ENCODE assay signal across 10 mouse cellular contexts in genomic region chr2:155099421-155099820, GRCm38 (mm10). TPM values are rescaled to one million over a fixed set of nuclear protein-coding genes. Genes with fewer than 3 reads are reported as not detected.
DNase-seq lines count a peak whose midpoint lies in the region; ATAC-seq and TF ChIP-seq lines count a peak whose summit lies in the region.
"Had no signal": no experiment of that assay in that cellular context is flagged by ENCODE, and none has a peak within 500 bp of the region (broad histone marks: within the 10 kb centered on the region; RNA-seq: fewer than 3 reads in every experiment).

No protein-coding gene starts in this region.

- peak overlapping the region; percentile 93 for H3K27ac ChIP-seq in liver, adult 2 months (replicated peaks; ENCODE audit: insufficient read depth, low read depth, low read length)
- no peak overlapping the region for H3K27ac ChIP-seq in liver, embryonic 11.5 days (ENCODE audit: low read depth, low read length)
- H3K27ac ChIP-seq in lung, postnatal 0 days (ENCODE audit: low read length) = no peak overlapping the region
- H3K27ac ChIP-seq: liver, embryonic 13.5 days had no signal

- H3K9me3 ChIP-seq in liver, embryonic 11.5 days (ENCODE audit: control insufficient read depth, low read length) = no peaks in the 10 kb centered on the region
- H3K9me3 ChIP-seq in lung, postnatal 0 days (ENCODE audit: low read length) = no peaks in the 10 kb centered on the region
- H3K9me3 ChIP-seq: liver, embryonic 13.5 days had no signal

- peak; percentile 8 for DNase-seq in gastrocnemius, postnatal 25 days
- DNase-seq in gastrocnemius, postnatal 4 days (ENCODE audit: low spot score in 2 of 2) = no peak
- peak; percentile 90 for DNase-seq in liver, adult 2 months (ENCODE audit: extremely low read depth, low read depth, low spot score)
- DNase-seq in liver, embryonic 11.5 days (ENCODE audit: low spot score) = no peak
- peak; percentile 92 for DNase-seq in brain, adult 2 months (ENCODE audit: low read depth, low spot score)
- peak; percentile 80 to 88 for DNase-seq in kidney, postnatal 36 days
- no peak for DNase-seq in lung, postnatal 0 days (ENCODE audit: low spot score)
- no peak for DNase-seq in urinary bladder, postnatal 10 days (ENCODE audit: low spot score)
- DNase-seq: forebrain, postnatal 0 days; liver, embryonic 13.5 days had no signal

- TF ChIP-seq POLR2A in liver, adult 2 months (IDR thresholded peaks at IDR 0.05; ENCODE audit: extremely low read depth, insufficient read depth, low read length) = no peak

- peaks cover 19% of the 10 kb centered on the region for H3K4me1 ChIP-seq in liver, adult 2 months (ENCODE audit: control insufficient read depth, insufficient read depth, low read length)
- no peaks in the 10 kb centered on the region; the same call in 1 of the 2 replicates for H3K4me1 ChIP-seq in liver, embryonic 11.5 days (replicated peaks; ENCODE audit: control insufficient read depth, insufficient read depth, low read length)
- no peaks in the 10 kb centered on the region for H3K4me1 ChIP-seq in lung, postnatal 0 days (ENCODE audit: insufficient read depth, low read depth, low read length)

- no peaks in the 10 kb centered on the region for H3K36me3 ChIP-seq in liver, adult 2 months (ENCODE audit: control insufficient read depth, insufficient read depth, low read length)
- no peaks in the 10 kb centered on the region for H3K36me3 ChIP-seq in liver, embryonic 11.5 days (ENCODE audit: control insufficient read depth, insufficient read depth, low read length)
- H3K36me3 ChIP-seq in lung, postnatal 0 days (ENCODE audit: insufficient read depth, low read length) = no peaks in the 10 kb centered on the region
- H3K36me3 ChIP-seq: liver, embryonic 13.5 days had no signal

- no peaks in the 10 kb centered on the region for H3K27me3 ChIP-seq in liver, adult 2 months (ENCODE audit: control insufficient read depth, insufficient read depth, low read length)
- no peaks in the 10 kb centered on the region for H3K27me3 ChIP-seq in liver, embryonic 11.5 days (replicated peaks; ENCODE audit: control insufficient read depth, insufficient read depth, low read length)
- H3K27me3 ChIP-seq in lung, postnatal 0 days (replicated peaks; ENCODE audit: insufficient read depth, low read length) = no peaks in the 10 kb centered on the region
- H3K27me3 ChIP-seq: liver, embryonic 13.5 days had no signal

- no peak overlapping the region for H3K4me2 ChIP-seq in liver, embryonic 11.5 days
- H3K4me2 ChIP-seq in lung, postnatal 0 days (replicated peaks; ENCODE audit: low read depth, low read length) = no peak overlapping the region
- H3K4me2 ChIP-seq: liver, embryonic 13.5 days had no signal

- WGBS in liver, adult 2 months = 10% methylated on average over 7 of the region's 7 CpGs
- 80% methylated on average over 7 of the region's 7 CpGs for WGBS in liver, embryonic 11.5 days
- 59% methylated on average over 7 of the region's 7 CpGs for WGBS in lung, postnatal 0 days

- no peak for ATAC-seq in liver, embryonic 11.5 days (replicated peaks; ENCODE audit: low FRiP score)
- ATAC-seq in lung, postnatal 0 days = no peak
- ATAC-seq: forebrain, postnatal 0 days had no signal

- TF ChIP-seq CTCF in liver, adult 2 months (IDR thresholded peaks at IDR 0.05; ENCODE audit: low read depth, low read length) = no peak
- TF ChIP-seq CTCF in lung, postnatal 0 days (IDR thresholded peaks at IDR 0.05) = no peak

- no peak for TF ChIP-seq EP300 in lung, postnatal 0 days (IDR thresholded peaks at IDR 0.05)

- H3K4me3 ChIP-seq in liver, adult 2 months (ENCODE audit: insufficient read depth, low read depth, low read length) = no peak overlapping the region
- no peak overlapping the region for H3K4me3 ChIP-seq in liver, embryonic 11.5 days (ENCODE audit: low read depth, low read length)
- no peak overlapping the region for H3K4me3 ChIP-seq in lung, postnatal 0 days (ENCODE audit: low read depth, low read length)
- H3K4me3 ChIP-seq: liver, embryonic 13.5 days had no signal

- no peaks in the 10 kb centered on the region for H3K79me2 ChIP-seq in liver, adult 2 months (ENCODE audit: control insufficient read depth, insufficient read depth, low read length)

- H3K9ac ChIP-seq in liver, adult 2 months (ENCODE audit: low read depth, low read length) = peak overlapping the region; percentile 9; the same call in 1 of the 2 replicates
- no peak overlapping the region for H3K9ac ChIP-seq in liver, embryonic 11.5 days (ENCODE audit: low read depth, low read length)
- H3K9ac ChIP-seq in lung, postnatal 0 days (replicated peaks; ENCODE audit: low read depth) = no peak overlapping the region
- H3K9ac ChIP-seq: forebrain, postnatal 0 days; liver, embryonic 13.5 days had no signal

RNA-seq across cellular contexts. Expression of gene Ahcy, which starts 25.1 kb away (rescaled TPM):
- total RNA-seq in gastrocnemius, postnatal 25 days (2021) = 10 to 100 TPM; 15.3 to 16.0 TPM
- total RNA-seq in gastrocnemius, postnatal 4 days (2021) = 10 to 100 TPM; 25.9 to 28.3 TPM
- 1,859 and 1,996 TPM in 2 replicates for total RNA-seq in liver, adult 2 months (2014; rRNA removed)
- 1,364 and 1,580 TPM in 2 replicates for polyA plus RNA-seq in liver, adult 2 months (2012; rRNA removed)
- polyA plus RNA-seq in liver, embryonic 11.5 days (2014; fragmentation: Nextera tagmentation; extraction: Ambion mirVana) = 107 and 114 TPM in 2 replicates
- polyA plus RNA-seq in lung, postnatal 0 days (2015; fragmentation: Nextera tagmentation; extraction: Ambion mirVana) = 13.3 and 14.4 TPM in 2 replicates

RNA-seq across cellular contexts. Expression of gene Itch, which starts 33.9 kb away (rescaled TPM):
- 10 to 100 TPM; 17.5 to 17.8 TPM for total RNA-seq in gastrocnemius, postnatal 25 days (2021)
- 10 to 100 TPM; 36.0 to 39.2 TPM for total RNA-seq in gastrocnemius, postnatal 4 days (2021)
- total RNA-seq in liver, adult 2 months (2014; rRNA removed) = 50.7 and 61.4 TPM in 2 replicates
- polyA plus RNA-seq in liver, adult 2 months (2012; rRNA removed) = 5.9 and 6.1 TPM in 2 replicates
- 38.7 and 39.7 TPM in 2 replicates for polyA plus RNA-seq in liver, embryonic 11.5 days (2014; fragmentation: Nextera tagmentation; extraction: Ambion mirVana)
- 24.9 and 30.3 TPM in 2 replicates for polyA plus RNA-seq in lung, postnatal 0 days (2015; fragmentation: Nextera tagmentation; extraction: Ambion mirVana)

Comparison
In these comparisons a context has a peak if more than half of its experiments do, and no peak if none do; other contexts are left out.
1. DNase-seq: peak in gastrocnemius, postnatal 25 days (single experiment), liver, adult 2 months (single experiment), brain, adult 2 months (single experiment) and kidney, postnatal 36 days (2 of 2); none in gastrocnemius, postnatal 4 days (0 of 2), liver, embryonic 11.5 days (single experiment), lung, postnatal 0 days (single experiment) and urinary bladder, postnatal 10 days (single experiment).
2. RNA of gene Ahcy, which starts 25.1 kb away (total RNA-seq): 1,859 to 1,996 TPM in liver, adult 2 months; 25.9 to 28.3 TPM in gastrocnemius, postnatal 4 days and 15.3 to 16.0 TPM in gastrocnemius, postnatal 25 days; every median in the first group is over 10 times any median in the second.